Mouse (Mus musculus) embryonic facial prominence, embryonic 15.5 days (tissue): ENCODE results near the gene Mchr1. TPM values are rescaled to one million over a fixed set of nuclear protein-coding genes. Genes with fewer than 3 reads are reported as not detected.

Source experiments
- ATAC-seq: fragments of 200-750 bp; cut with Nextera tagmentation; 2 replicates; pipeline ENCODE4 v1.8.0; 2017; ENCODE audit warnings: low read depth, moderate TSS enrichment; ENCODE audit not compliant: insufficient number of reproducible peaks, low FRiP score, low TSS enrichment
- H3K27ac ChIP-seq: fragments of 300-500 bp; sonication (generic); replicated peaks from 2 replicates; pipeline ENCODE4 v1.5.1; 2015; ENCODE audit warnings: mild to moderate bottlenecking, inconsistent platforms
- H3K27me3 ChIP-seq: fragments of 300-500 bp; sonication (generic); 2 replicates; pipeline ENCODE4 v1.6.1; 2015; ENCODE audit warnings: inconsistent platforms
- H3K36me3 ChIP-seq: fragments of 300-500 bp; sonication (generic); 2 replicates; pipeline ENCODE4 v1.6.1; 2015; ENCODE audit warnings: mild to moderate bottlenecking, inconsistent platforms
- H3K4me1 ChIP-seq: fragments of 300-500 bp; sonication (generic); 2 replicates; pipeline ENCODE4 v1.6.1; 2015; ENCODE audit warnings: inconsistent platforms
- H3K4me2 ChIP-seq: fragments of 300-500 bp; sonication (generic); replicated peaks from 2 replicates; pipeline ENCODE4 v1.6.1; 2015; ENCODE audit warnings: mild to moderate bottlenecking, inconsistent platforms
- H3K4me3 ChIP-seq: fragments of 300-500 bp; sonication (generic); replicated peaks from 2 replicates; pipeline ENCODE4 v1.5.1; 2015; ENCODE audit warnings: mild to moderate bottlenecking, inconsistent platforms
- H3K9ac ChIP-seq: fragments of 300-500 bp; sonication (generic); 2 replicates; pipeline ENCODE4 v1.6.1; 2015; ENCODE audit warnings: inconsistent platforms
- H3K9me3 ChIP-seq: fragments of 300-500 bp; sonication (generic); replicated peaks from 2 replicates; pipeline ENCODE4 v1.6.1; 2016; ENCODE audit warnings: inconsistent platforms
- WGBS: fragments of 180-500 bp; shearing (Covaris S2); methylation state at CpG from one replicate; pipeline ENCODE4 v1.1.7; 2015; 5-methylcytosine and 5-hydroxymethylcytosine counted together
- polyA plus RNA-seq: library from polyadenylated mRNA; unstranded; fragments of >200 nt; fragmentation: Nextera tagmentation; extraction: Ambion mirVana; gene quantifications from 2 replicates; pipeline ENCODE4 v1.2.1, GENCODE M21; 2015

The Mchr1 gene
- polyA plus RNA-seq, 1 experiment from 2014 or later = 1.9 TPM

DNA sequence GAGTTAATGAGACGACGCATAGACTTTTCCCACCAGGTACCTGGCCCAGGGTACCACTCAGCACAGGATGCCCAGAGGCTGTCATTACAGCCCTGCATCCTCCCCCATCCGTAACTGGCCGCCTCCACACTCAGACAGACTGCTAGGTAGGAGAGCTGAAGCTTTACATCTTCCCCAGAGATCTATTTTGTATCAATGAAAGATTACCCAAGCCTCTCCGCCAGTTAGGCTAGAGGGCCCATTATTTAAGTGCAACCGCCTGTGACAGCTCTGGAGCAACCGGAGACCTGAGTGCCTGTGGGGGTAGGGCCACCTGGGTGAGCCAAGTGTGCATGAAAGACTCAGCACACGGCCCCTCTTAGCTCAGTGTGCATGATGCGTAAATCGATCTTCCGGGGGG is 42.6 kb downstream of the Mchr1 start:
- peak; percentile 57; the same call in 1 of the 2 replicates for ATAC-seq
- no peak overlapping the region for H3K4me2 ChIP-seq
- H3K4me3 ChIP-seq = no peak overlapping the region
- no peak overlapping the region for H3K27ac ChIP-seq
- H3K4me1 ChIP-seq = peaks cover 13% of the 10 kb centered on the region
- no peak overlapping the region for H3K9ac ChIP-seq
- no peaks in the 10 kb centered on the region for H3K36me3 ChIP-seq
- H3K27me3 ChIP-seq = no peaks in the 10 kb centered on the region
- WGBS = 18% methylated on average over 11 of the region's 11 CpGs
- H3K9me3 ChIP-seq = no peaks in the 10 kb centered on the region

GRCm38 (mm10) chr15:81278699-81279098 is 43.4 kb downstream of the Mchr1 start:
- Histone ChIP-seq H3K27ac (no peak overlapping the region), H3K36me3 (no peaks in the 10 kb centered on the region), H3K27me3 (no peaks in the 10 kb centered on the region), H3K4me2 (no peak overlapping the region), H3K4me3 (no peak overlapping the region), H3K9me3 (no peaks in the 10 kb centered on the region), H3K4me1 (peaks cover 13% of the 10 kb centered on the region), H3K9ac (no peak overlapping the region)
- 73% methylated on average over 6 of the region's 6 CpGs for WGBS
- 0 out of 2 replicates have a peak, but pooled peaks have one; percentile 19 for ATAC-seq

- no peaks in the 10 kb centered on the region for H3K27me3 ChIP-seq
- no peaks in the 10 kb centered on the region for H3K9me3 ChIP-seq
- 54% methylated on average over 9 of the region's 9 CpGs for WGBS
- no peak overlapping the region for H3K27ac ChIP-seq
- H3K9ac ChIP-seq = no peak overlapping the region
- H3K4me2 ChIP-seq = no peak overlapping the region
- no peak for ATAC-seq
- H3K36me3 ChIP-seq = no peaks in the 10 kb centered on the region
- H3K4me3 ChIP-seq = no peak overlapping the region
- no peaks in the 10 kb centered on the region for H3K4me1 ChIP-seq
These were observed 48.9 kb downstream of the Mchr1 start for GRCm38 (mm10) chr15:81284121-81284734.

Other genes starting within 250 kb of the Mchr1 start
- gene Mrtfa, start 44.7 kb upstream of the Mchr1 start, polyA plus RNA-seq = 30.1 and 33.6 TPM in 2 replicates
- gene Slc25a17, start 125.3 kb downstream of the Mchr1 start, polyA plus RNA-seq = 125 and 134 TPM in 2 replicates
- 145 and 153 TPM in 2 replicates for gene St13, start 164.6 kb downstream of the Mchr1 start, polyA plus RNA-seq
- 11.4 and 12.9 TPM in 2 replicates for gene Xpnpep3, start 164.6 kb downstream of the Mchr1 start, polyA plus RNA-seq
- 1.3 and 2.3 TPM in 2 replicates for gene Dnajb7, start 172.8 kb downstream of the Mchr1 start, polyA plus RNA-seq
- 418 and 468 TPM in 2 replicates for gene Rbx1, start 230.8 kb downstream of the Mchr1 start, polyA plus RNA-seq